Mouse (Mus musculus) ovary, postnatal 36 days (tissue): ENCODE results near the gene Itln1.
"Not testable (repeated sequence)": the region's sequence is repeated elsewhere in the genome, so short reads cannot be mapped to it uniquely, and the experiment has no call there.

Experiments used
- DNase-seq: peaks from one replicate; pipeline ENCODE4 v3.0.0; 2022; ENCODE audit warnings: low spot score, mixed read lengths

The Itln1 gene

GRCm38 (mm10) chr1:171513760-171514159, 21.3 kb downstream of the Itln1 start:
- no peak for DNase-seq

DNA sequence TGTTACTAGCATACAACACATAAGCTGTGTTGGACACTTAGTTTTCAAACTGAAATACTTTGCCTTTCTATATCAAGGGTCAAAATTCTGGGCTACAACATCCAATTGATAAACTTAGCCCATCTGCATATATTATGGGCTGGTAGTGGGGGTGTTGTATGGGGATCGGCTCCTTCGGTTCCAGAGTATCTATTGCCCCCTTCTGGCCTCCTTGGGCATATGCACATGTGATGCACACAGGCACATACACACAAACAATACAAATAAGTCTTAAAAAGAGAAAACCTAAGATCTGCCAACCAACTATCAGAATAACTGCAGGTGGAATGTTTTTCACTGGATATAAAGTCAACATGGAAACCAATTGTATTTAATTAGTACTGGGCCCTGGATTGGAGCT, 21.9 kb downstream of the Itln1 start:
- DNase-seq = no peak

DNA sequence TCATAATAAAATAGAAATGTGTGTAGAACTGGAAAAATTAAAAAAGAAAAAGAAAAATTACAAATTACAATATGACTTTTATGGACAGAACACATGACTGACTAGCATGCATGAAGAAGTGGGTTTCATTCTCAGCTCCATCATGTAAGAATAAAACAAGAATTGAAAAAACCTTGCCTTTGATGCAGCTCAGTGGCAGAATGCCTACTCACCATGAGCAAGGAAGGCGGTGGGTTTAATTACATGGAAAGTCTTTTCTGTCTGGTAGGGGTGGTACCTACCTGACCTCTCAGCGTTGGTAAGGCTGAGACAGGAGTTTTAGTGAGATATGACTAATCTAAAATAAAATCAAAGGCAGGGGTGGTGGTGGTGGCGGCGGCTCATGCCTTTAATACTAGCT, 30.5 kb downstream of the Itln1 start:
- DNase-seq = no peak

- DNase-seq = peak; percentile 56
Measured at GRCm38 (mm10) chr1:171503592-171504291, 31.4 kb downstream of the Itln1 start.

DNA sequence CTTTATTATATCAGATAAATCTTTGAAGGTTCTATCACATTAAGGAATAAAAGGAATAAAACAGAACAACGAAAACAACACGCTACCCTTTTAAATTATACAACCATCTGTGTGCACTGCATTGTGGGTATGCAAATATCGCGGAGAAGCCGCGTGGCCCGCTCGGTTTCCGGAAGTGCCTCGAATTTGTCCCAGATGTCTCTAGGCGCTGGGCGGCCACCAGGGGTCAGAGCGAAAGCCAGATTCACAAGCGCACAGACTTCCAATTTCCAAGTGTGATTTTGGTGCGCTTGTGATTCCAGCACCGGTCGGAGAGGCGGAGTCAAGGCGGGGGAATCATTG, 31.9 kb downstream of the Itln1 start, which contains the start of gene Alyref2:
TSS of gene Alyref2 (plus strand) at position 229 of the 342 bp plus-strand sequence.
- peak; percentile 93 for DNase-seq

DNA sequence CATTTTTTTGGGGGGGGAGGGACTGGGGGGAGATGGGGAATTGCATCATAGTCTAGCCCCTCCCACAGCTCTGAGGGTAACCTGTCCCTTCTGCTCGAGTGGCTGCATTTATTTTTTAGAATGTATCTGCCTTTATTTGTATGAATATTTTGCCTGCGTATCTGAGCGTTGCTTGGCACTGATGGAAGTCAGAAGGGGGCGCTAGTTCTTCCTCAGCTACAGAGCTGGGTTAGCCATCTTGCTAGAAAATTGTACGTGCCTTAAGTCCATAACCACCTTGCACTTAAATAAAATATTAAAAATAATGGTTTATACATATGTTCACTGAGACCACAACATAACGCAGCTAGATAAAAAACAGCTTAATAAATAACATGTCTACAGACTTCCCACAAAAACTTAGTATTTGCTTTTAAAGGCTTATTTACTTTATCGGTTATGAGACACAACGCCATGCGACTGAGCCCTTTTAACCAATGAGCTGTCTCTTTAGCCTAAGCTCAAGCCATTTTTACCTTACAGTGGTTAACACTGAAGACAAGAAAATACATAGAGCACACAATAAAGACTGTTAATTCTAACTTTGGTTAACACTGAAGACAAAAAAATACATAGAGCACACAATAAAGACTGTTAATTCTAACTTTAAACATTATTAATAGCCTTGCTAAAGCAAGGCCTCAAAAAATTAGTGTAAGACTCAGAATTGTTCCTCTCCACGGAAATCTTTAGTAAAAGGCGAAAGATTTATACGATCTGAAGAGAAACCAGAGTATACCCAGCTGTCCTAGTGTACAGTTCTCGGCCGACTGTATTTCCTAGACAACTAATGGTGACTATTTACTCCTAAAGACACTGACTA, 32.5 kb downstream of the Itln1 start:
- DNase-seq = peak; percentile 27

- DNase-seq = peak; percentile 9
Measured at GRCm38 (mm10) chr1:171501636-171502080, 33.4 kb downstream of the Itln1 start.

GRCm38 (mm10) chr1:171501016-171501610, 34.0 kb downstream of the Itln1 start:
- no peak for DNase-seq

- DNase-seq = no peak
Measured at GRCm38 (mm10) chr1:171499856-171500255, 35.2 kb downstream of the Itln1 start.

GRCm38 (mm10) chr1:171495371-171495770, 39.7 kb downstream of the Itln1 start:
- no peak for DNase-seq

GRCm38 (mm10) chr1:171494241-171494640, 40.9 kb downstream of the Itln1 start:
- DNase-seq = no peak

DNA sequence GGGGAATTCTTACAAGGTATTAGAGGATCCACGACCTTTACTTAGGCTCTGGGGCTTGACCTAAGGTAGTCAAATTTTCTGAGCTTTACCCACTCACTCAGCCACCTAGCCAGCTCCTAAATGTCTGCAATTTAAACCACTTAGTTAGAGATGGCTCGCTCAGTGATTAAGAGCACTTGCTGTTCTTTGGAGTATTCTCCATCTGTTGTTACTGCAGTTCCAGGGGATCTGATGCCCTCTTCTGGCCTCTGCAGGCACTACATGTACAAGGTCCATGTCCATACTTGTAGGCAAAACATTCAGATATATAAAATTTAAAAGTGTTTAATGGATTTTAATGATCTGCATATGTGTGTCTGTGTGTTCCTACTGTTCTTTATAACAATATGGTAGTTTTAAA, 56.1 kb downstream of the Itln1 start:
- DNase-seq = peak; percentile 64

DNA sequence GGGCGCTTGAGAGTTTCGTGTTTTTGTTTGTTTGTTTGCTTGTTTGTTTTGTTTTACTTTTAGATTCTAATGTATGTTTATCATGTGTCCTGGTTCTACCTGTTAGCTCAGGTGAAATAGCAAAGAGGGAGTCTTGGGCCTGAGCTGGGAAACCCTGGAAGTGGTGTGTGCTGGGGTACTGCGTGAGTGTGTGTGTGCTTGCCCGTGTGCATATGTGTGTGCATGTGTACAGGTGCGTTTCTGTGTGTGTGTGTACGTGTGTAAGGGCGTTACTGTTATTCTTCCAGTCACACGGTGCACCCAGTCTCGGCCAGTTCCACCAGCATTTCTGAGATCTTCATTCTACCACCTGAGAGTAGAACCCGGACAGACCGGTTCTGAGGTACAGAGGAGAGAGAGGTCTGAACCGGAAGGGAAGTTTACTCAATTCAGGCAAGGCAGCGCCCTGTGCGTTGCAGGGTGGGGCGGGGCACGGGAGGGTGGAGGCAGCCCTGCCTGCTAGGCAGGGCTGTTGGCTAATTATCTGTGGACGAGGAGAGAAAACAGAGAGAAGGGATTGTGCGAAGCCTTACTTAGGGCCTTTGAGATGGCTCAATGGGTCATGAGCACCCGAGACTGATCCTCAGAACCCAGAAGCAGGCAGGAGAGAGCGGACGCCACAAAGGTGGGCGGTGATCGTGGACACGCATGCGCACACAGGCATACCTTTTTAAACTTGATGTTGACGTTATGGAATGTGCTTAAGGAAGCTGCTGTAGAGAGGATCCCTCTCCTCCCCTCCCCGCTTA, 57.1 kb downstream of the Itln1 start:
- DNase-seq = peak; percentile 20

DNA sequence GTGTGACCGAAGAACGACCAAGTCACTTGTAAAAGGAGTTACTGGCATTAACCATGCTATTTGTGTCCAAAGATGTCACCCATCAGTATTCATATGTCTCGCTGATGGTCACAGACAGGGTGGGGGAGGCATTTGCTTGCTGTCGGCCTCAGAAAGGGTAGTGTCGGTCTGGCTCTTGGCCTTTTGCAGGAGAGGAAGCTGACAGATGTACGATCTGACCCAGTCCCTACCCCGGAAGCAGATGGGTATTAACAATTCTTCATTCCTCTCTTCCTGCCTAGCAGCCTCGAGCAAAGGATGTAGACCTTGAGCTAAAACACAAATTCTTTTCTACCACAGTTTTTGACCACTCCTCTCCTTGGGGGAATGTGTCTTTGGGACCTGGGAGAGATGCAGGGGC, 58.0 kb downstream of the Itln1 start:
- DNase-seq = no peak

- DNase-seq = no peak
Measured at GRCm38 (mm10) chr1:171473920-171474640, 61.0 kb downstream of the Itln1 start.

DNA sequence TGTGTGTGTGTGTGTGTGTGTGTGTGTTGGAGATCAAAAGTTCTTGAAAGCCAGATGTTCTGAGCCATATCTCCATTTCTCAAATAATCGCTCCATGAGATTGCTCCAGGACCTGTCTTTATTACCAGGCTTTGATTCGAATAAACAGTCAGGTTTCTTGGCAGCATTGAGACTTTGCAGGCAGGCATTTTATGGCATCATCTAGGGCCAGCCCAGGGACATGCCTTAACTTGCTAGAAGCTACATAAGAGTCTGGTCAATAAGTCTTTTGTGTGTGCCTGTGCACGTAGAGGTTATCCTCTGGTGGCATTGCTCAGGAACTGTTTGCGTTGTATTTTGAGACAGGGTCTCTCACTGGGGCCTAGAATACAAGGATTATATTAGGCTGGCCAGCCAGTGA, 61.6 kb downstream of the Itln1 start:
- DNase-seq = no peak

GRCm38 (mm10) chr1:171471941-171472340, 63.2 kb downstream of the Itln1 start:
- DNase-seq = not testable (repeated sequence)

DNA sequence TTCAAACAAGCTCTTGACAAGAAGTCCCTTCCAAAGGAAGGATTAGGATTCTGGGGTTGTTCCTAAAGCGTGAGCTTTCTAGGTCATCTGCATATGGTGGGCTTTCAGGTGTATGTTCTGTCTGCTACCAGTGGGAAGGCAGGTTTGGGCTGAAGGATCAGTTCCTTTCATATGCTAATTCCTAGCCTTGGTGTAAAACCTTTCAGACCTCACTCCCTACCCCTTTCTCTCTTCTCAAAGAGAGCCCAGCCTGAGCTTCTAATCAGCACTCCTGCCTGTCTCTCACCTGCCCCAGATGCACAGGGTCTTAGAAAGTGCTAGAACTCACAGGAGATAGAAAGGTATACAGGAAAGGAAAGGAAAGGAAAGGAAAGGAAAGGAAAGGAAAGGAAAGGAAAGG, 63.6 kb downstream of the Itln1 start:
- no peak for DNase-seq

- DNase-seq = no peak
Measured at GRCm38 (mm10) chr1:171470896-171471295, 64.2 kb downstream of the Itln1 start.

DNA sequence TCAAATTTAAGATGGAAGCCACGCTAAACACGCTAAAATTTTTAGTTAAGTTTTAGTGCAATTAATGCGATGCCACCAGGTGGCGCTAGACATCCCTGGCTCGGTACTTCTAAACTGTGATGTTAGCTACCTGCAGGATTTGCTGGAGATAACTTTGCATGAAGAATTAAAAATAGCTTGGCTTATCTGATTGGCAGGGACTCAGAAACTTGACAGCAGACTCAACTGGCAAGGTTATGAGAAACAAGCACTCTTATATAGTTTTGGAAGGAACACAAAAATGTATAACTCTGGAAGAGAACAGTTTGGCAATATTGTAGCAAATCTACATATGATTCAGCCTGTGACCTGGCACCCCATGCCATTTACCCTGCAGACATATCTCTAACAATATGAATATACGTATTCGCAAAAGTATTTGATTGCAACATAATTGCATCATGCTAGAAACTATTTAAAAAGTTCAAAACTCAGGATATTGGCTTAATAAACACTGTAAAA, 64.7 kb downstream of the Itln1 start:
- no peak for DNase-seq

GRCm38 (mm10) chr1:171469678-171470077, 65.4 kb downstream of the Itln1 start:
- DNase-seq = no peak
